Mouse (Mus musculus) C2C12 (cell line): ENCODE data around the gene Gm20388. TPM values are rescaled to one million over a fixed set of nuclear protein-coding genes. Genes with fewer than 3 reads are reported as not detected.
A peak's percentile ranks its signal among the peaks of the same experiment; 100 is the strongest.

Experiments used
- H3K27me3 ChIP-seq: one replicate; pipeline ENCODE4 v1.6.1; 2011; ENCODE audit not compliant: control insufficient read depth, insufficient read depth, insufficient read length
- H3K36me3 ChIP-seq: one replicate; pipeline ENCODE4 v1.6.1; 2011; ENCODE audit not compliant: control insufficient read depth, insufficient read depth
- H3K4me3 ChIP-seq: one replicate; pipeline ENCODE4 v1.5.1; 2011; ENCODE audit warnings: mild to moderate bottlenecking, control low read depth; ENCODE audit not compliant: poor library complexity, insufficient read depth, severe bottlenecking
- H3K79me2 ChIP-seq: one replicate; pipeline ENCODE4 v1.6.1; 2011; ENCODE audit not compliant: control insufficient read depth, insufficient read depth
- H3K79me3 ChIP-seq: one replicate; pipeline ENCODE4 v1.6.1; 2011; ENCODE audit warnings: low read depth, control low read depth
- H3ac ChIP-seq: one replicate; pipeline ENCODE3; 2011; ENCODE audit warnings: low read depth; ENCODE audit not compliant: control insufficient read depth, insufficient read length
- CEBPB ChIP-seq: IDR thresholded peaks from one replicate; pipeline ENCODE4 v1.6.1; 2011; ENCODE audit warnings: low read depth, mild to moderate bottlenecking, control low read depth, moderate library complexity
- CTCF ChIP-seq: IDR thresholded peaks from one replicate; pipeline ENCODE4 v1.5.1; 2011; ENCODE audit not compliant: control insufficient read depth, insufficient read depth, insufficient read length
- FOSL1 ChIP-seq: IDR thresholded peaks from one replicate; pipeline ENCODE4 v1.8.0; 2011; ENCODE audit warnings: mild to moderate bottlenecking, low read length; ENCODE audit not compliant: poor library complexity, insufficient read depth, severe bottlenecking
- MAX ChIP-seq: IDR thresholded peaks from one replicate; pipeline ENCODE4 v1.6.1; 2011; ENCODE audit warnings: mild to moderate bottlenecking, control low read depth
- MYOD1 ChIP-seq: IDR thresholded peaks from one replicate; pipeline ENCODE4 v1.6.1; 2011; ENCODE audit warnings: low read depth; ENCODE audit not compliant: control insufficient read depth, insufficient read length
- MYOG ChIP-seq: IDR thresholded peaks from one replicate; pipeline ENCODE4 v1.6.1; 2011; ENCODE audit not compliant: control insufficient read depth, insufficient read length; ENCODE audit errors: extremely low read depth
- USF1 ChIP-seq: IDR thresholded peaks from one replicate; pipeline ENCODE4 v1.6.1; 2011; ENCODE audit warnings: low read depth, mild to moderate bottlenecking, control low read depth, moderate library complexity
- polyA plus RNA-seq: library from polyadenylated mRNA; unstranded; fragments of >200 nt; fragmentation: generic; extraction: Trizol; gene quantifications from one replicate; pipeline ENCODE4 v1.2.1, GENCODE M21; 2012; ENCODE audit warnings: missing spikeins

Gm20388 gene
- polyA plus RNA-seq, 1 experiment = 15.0 TPM

DNA sequence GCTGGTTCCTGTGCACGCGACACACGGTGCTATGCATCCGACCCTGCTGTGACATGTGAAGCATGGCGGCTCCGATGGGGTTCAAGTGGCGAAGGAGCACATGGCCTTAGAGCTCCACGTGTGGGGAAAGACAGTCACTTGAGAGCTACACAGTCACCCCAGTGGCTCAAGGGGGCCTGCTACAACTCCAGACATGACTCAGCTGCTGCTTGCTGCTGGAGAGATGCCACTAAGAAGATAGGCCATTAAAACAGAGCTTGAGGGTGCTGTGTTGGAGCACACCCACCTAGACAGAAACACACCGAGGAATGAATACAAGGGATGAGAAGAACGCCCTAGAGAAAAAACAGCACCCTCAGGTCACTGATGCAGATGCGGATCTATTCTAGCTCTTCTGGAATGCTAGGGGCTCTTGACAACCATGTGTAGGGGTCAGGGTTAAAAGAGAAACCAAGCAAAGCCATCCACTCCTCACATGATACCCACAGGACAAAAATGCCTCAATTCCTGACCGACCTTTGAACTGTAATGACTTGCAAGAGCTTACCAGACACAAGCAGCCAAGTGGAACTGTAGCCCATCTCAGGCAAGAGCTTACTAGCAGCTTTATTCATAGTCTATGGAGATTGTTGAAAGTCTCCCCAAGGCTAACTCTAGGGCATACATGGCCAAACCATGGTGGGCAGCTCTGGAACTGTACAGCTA lies 1737.0 kb downstream of the Gm20388 start:
- no peaks in the 10 kb centered on the region for H3K27me3 ChIP-seq
- H3K79me3 ChIP-seq = peaks cover 89% of the 10 kb centered on the region
- H3ac ChIP-seq = no peak overlapping the region
- H3K79me2 ChIP-seq = peaks cover 96% of the 10 kb centered on the region
- H3K4me3 ChIP-seq = no peak overlapping the region
- H3K36me3 ChIP-seq = peaks cover 18% of the 10 kb centered on the region
- TF ChIP-seq MAX (no peak), MYOG (no peak), CEBPB (no peak), FOSL1 (no peak), CTCF (no peak), MYOD1 (no peak), USF1 (no peak)

DNA sequence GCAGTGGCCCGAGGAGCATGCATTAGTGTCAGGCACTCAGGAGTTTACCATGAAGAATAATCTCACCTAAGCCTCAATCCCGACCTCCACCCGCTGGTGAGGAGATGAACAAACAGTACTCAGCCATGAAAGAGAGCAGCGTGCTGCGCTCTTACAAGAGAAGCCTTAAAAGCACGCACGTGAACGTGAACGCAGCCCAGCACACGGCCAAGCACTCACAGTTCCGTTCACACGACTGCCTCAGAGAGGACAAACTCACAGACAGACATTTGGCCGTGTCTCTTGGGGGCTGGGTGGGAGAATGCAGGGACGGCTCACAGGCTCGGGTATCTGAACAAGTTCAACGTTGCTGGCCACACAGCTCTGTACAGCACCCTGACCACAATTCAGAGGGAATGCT lies 1737.8 kb downstream of the Gm20388 start:
- peaks cover 88% of the 10 kb centered on the region for H3K79me2 ChIP-seq
- no peaks in the 10 kb centered on the region for H3K27me3 ChIP-seq
- H3K36me3 ChIP-seq = peaks cover 18% of the 10 kb centered on the region
- H3K79me3 ChIP-seq = peaks cover 83% of the 10 kb centered on the region
- no peak for TF ChIP-seq FOSL1
- TF ChIP-seq MYOD1 = no peak
- no peak for TF ChIP-seq CTCF
- no peak for TF ChIP-seq MYOG
- no peak for TF ChIP-seq USF1
- TF ChIP-seq MAX = no peak
- TF ChIP-seq CEBPB = no peak
- no peak overlapping the region for H3K4me3 ChIP-seq
- no peak overlapping the region for H3ac ChIP-seq

DNA sequence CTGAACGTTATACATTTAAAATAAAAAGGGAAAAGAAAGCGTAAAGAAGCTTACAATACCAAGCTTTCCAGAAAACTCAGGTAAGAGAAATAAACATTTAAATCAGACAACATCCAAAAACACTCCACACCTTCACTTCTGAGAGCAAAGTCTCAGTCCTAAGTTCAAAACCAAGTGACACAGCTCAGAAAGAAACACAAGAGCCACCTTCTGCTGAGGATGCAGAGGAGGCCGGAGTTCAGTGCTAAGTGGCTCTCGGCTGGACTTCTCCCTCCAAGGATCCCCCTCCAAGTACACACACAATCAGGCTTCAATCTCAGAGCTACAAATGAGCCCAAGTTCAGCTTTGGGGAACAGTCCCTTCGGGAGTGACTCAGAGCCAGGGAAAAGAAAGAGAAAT lies 1738.8 kb downstream of the Gm20388 start:
- Histone ChIP-seq H3K79me3 (peaks cover 74% of the 10 kb centered on the region), H3ac (no peak overlapping the region), H3K4me3 (no peak overlapping the region), H3K27me3 (no peaks in the 10 kb centered on the region), H3K36me3 (peaks cover 18% of the 10 kb centered on the region), H3K79me2 (peaks cover 78% of the 10 kb centered on the region)
- TF ChIP-seq CEBPB (no peak), FOSL1 (no peak), USF1 (no peak), MAX (no peak), CTCF (no peak), MYOD1 (no peak), MYOG (no peak)

DNA sequence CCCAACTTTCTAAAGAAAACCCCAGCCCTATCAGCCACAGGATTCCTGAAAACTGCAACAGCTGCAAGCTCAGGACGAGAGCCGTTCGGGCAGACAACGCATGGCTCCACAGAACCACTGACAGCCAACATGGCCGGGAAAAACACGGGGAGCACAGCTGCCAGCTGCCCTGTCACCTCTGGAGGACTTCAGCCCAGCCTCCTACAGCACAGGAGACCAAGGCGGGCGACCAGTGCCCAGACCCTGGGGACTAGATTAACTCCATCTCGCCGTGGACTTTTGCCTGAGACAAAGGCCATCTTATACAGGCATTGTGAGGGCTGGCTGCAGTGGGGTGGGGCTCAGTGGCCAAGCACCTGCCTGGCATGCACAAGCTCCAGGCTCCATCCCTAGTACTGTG lies 1739.3 kb downstream of the Gm20388 start:
- Histone ChIP-seq H3K27me3 (no peaks in the 10 kb centered on the region), H3ac (peak overlapping the region; percentile 34), H3K36me3 (peaks cover 18% of the 10 kb centered on the region), H3K79me3 (peaks cover 69% of the 10 kb centered on the region), H3K4me3 (no peak overlapping the region), H3K79me2 (peaks cover 73% of the 10 kb centered on the region)
- TF ChIP-seq MYOD1 (peak; percentile 11), MAX (no peak)

DNA sequence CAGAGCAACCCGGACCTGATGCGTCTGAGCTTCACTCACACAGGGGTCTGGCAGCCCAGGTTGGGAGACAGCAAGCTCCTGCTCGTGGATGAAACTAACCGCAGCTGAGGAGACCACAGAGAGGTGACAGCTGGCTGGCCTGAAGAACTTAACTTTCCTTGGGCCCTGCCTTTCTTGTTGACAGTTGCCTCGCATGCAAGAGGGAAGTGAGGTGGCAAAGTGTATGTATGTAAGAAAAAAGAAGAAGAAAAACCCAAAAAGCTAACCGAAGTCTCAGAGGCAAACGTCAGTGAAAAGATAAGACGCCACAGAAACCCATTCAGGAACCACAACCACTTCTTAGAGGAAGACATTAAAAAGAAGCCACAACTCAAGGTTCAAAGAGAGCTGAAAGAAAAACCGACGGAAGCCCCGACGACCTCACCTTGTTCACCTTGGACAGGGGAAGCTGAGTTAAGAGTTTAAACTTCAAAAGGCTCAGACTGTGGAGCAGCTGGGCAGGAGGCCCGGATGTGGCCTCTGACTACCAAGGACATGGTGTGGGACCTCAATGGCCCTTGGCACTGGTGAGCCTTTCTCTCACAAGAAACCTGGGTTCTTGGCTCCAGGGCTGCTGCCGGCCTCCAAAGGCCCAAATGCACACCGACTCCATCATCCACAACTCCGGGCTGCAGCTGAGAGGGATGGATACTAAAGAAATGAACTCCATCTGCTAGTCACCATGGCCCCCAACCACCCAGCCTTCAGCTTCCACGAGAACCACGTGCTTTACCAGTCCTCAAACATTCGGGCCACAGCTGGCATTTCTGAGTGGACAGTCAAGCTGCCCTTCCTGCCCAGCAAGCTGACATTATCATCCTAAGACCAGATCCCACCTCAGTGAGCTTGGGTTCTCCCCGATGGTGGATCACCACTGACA lies 1740.0 kb downstream of the Gm20388 start:
- peak overlapping the region; percentile 55 for H3K4me3 ChIP-seq
- H3K79me2 ChIP-seq = peaks cover 66% of the 10 kb centered on the region
- TF ChIP-seq MYOG (no peak), MAX (no peak), MYOD1 (no peak), CTCF (no peak), USF1 (no peak), CEBPB (no peak), FOSL1 (no peak)
- H3ac ChIP-seq = peak overlapping the region; percentile 100
- no peaks in the 10 kb centered on the region for H3K27me3 ChIP-seq
- H3K36me3 ChIP-seq = peaks cover 18% of the 10 kb centered on the region
- peaks cover 62% of the 10 kb centered on the region for H3K79me3 ChIP-seq

DNA sequence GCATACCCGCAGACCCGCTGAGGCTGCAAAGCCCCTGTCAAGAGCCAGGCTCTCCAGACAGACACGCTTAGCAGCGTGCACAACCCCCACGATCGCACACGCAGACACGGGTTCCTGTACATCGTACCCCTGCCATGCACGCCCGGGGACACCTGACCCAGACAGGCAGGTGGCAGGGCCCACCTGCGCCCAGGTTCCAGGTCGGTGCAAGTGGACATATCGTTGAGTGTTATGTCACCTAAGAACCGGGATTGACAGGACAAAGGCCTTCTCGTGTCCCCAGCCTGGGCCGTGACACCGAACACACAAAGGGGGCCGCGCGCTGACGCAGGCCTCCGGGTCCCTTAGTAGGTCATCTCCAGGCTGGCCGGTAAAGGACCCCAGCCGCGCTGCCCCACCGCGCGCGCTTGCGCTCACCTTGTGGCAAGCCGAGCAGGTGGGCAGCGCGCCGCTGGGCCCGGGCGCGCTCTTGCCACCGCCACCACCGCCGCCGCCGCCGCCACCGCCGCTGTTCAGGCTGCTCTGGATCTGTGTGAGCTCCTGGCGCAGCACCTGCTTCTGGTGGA lies 1740.8 kb downstream of the Gm20388 start:
- TF ChIP-seq MYOD1 (no peak), MAX (no peak), CEBPB (no peak), CTCF (no peak), FOSL1 (no peak), USF1 (no peak), MYOG (no peak)
- Histone ChIP-seq H3K27me3 (no peaks in the 10 kb centered on the region), H3K4me3 (peak overlapping the region; percentile 55), H3K79me3 (peaks cover 55% of the 10 kb centered on the region), H3K79me2 (peaks cover 58% of the 10 kb centered on the region), H3ac (peak overlapping the region; percentile 100), H3K36me3 (peaks cover 18% of the 10 kb centered on the region)
